Mouse (Mus musculus) neutrophil, adult 59 days (primary cell): ENCODE results near the gene Msmb. TPM values are rescaled to one million over a fixed set of nuclear protein-coding genes. Genes with fewer than 3 reads are reported as not detected.

ENCODE experiments used
- total RNA-seq, 2 experiments: library from RNA; stranded (reverse); gene quantifications; 1 replicate in 1 of 2; 2 replicates in 1 of 2; pipeline ENCODE4 v1.2.4; 2023

Msmb gene
- not detected for total RNA-seq

GRCm38 (mm10) chr14:32141723-32142122 lies at the start of gene Msmb:
TSS of gene Msmb (plus strand) at chr14:32142023.

DNA sequence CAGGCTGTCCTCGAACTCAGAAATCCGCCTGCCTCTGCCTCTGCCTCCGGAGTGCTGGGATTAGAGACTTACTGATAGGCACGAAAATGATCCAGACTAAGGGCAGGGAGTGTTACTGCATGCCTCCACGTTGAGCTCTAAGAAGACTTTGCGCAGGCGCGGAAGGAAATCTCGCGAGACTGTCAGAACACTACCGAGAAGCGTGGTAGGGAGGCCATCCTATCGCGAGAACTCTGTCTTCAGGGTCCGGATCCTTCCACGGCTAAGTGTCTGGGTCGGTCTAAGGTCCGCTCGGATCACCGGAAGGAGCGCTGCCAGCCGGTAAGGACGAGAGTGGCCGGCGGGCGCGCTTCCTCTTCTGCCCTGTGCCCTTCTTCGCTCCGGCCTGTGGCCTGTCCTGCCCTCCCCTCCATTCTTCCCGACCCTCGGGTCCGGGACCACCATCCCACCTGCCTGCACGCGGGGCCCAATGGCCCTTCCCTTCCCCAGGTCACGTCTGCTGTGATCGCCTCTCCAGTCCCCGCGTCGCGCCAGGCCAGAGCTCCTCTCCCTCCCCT lies 17.9 kb downstream of the Msmb start, which contains the start of gene Ncoa4:
Gene Ncoa4 (plus strand): TSS at position 176 of the 557 bp plus-strand sequence.

GRCm38 (mm10) chr14:32201791-32202451 lies 60.1 kb downstream of the Msmb start, which contains the start of the genes Timm23 and Parg:
TSS of gene Timm23 (minus strand) at chr14:32201898.
TSS of gene Parg (plus strand) at chr14:32201949.

Other genes with a start within 250 kb of the Msmb start
- gene Galnt15, start 113.0 kb upstream of the Msmb start, total RNA-seq, result under 1 TPM; 0.07 to 0.09 TPM
- 1 to 10 TPM; 4.3 to 7.3 TPM for gene Oxnad1, start 56.6 kb upstream of the Msmb start, total RNA-seq
- 10 to 100 TPM; 64.9 to 82.5 TPM for gene Dph3, start 56.3 kb upstream of the Msmb start, total RNA-seq
- 100 to 1,000 TPM; 185 to 213 TPM for gene Ncoa4, start 17.8 kb downstream of the Msmb start, total RNA-seq
- 10 to 100 TPM; 49.6 to 57.4 TPM for gene Timm23, start 59.9 kb downstream of the Msmb start, total RNA-seq
- gene Parg, start 59.9 kb downstream of the Msmb start, total RNA-seq, result 10 to 100 TPM; 32.7 to 39.1 TPM
- gene Ogdhl, start 180.0 kb downstream of the Msmb start, total RNA-seq, result not detected
- not detected for gene 1700024G13Rik, start 246.4 kb downstream of the Msmb start, total RNA-seq